Mouse (Mus musculus) bone marrow macrophage, adult 2 months (primary cell): ENCODE results near the gene Syt6.

Experiments
- CTCF ChIP-seq: IDR thresholded peaks from 2 replicates; pipeline ENCODE4 v1.5.1; 2012; ENCODE audit warnings: low read depth, mild to moderate bottlenecking, low read length, moderate library complexity
- POLR2A ChIP-seq: IDR thresholded peaks from 2 replicates; pipeline ENCODE4 v1.6.1; 2012; ENCODE audit warnings: mild to moderate bottlenecking, low read depth, low read length, borderline replicate concordance

GRCm38 (mm10) chr3:103661714-103662113, 86.7 kb downstream of the Syt6 start:
- TF ChIP-seq POLR2A, result no peak
- no peak for TF ChIP-seq CTCF
